Mouse (Mus musculus) megakaryocyte, embryonic 14.5 days (primary cell): ENCODE data around the gene Ube2b.

Experiments
- FLI1 ChIP-seq: IDR thresholded peaks from 2 replicates; pipeline ENCODE4 v1.6.1; 2012; ENCODE audit warnings: low read length, inconsistent platforms, mixed read lengths
- GATA1 ChIP-seq: IDR thresholded peaks from 3 replicates; pipeline ENCODE4 v1.6.1; 2012; ENCODE audit warnings: mixed read lengths, low read length, inconsistent platforms, borderline replicate concordance

DNA sequence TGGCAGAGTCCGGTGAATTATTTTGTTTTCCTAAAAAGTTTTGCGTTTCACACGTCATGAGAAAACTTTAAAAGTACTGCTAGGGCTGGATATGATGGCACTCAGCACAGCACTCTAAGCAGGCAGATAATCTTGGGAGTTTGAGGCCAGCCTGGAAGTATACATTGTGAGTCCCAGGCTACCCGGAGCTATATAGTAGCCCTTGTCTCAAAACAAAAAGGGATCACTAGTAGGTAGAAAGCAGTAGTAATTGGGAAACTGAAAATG, 2.9 kb upstream of the Ube2b start:
- no peak for TF ChIP-seq GATA1
- TF ChIP-seq FLI1: no peak
